Mouse (Mus musculus) forebrain, embryonic 14.5 days (tissue): ENCODE data around the gene Rrh. TPM values are rescaled to one million over a fixed set of nuclear protein-coding genes. Genes with fewer than 3 reads are reported as not detected.
"Not testable (repeated sequence)": the region's sequence is repeated elsewhere in the genome, so short reads cannot be mapped to it uniquely, and the experiment has no call there.

Experiments
- ATAC-seq: fragments of 200-750 bp; cut with Nextera tagmentation; 2 replicates; pipeline ENCODE4 v1.8.0; 2017; ENCODE audit warnings: mild to moderate bottlenecking, moderate library complexity
- DNase-seq: peaks from one replicate; pipeline ENCODE4 v3.0.0-alpha.2; 2015; ENCODE audit warnings: low spot score
- H3K27ac ChIP-seq: fragments of 300-500 bp; sonication (generic); 2 replicates; pipeline ENCODE4 v1.5.1; 2014; ENCODE audit warnings: low read depth, mild to moderate bottlenecking, control low read depth, low read length, moderate library complexity
- H3K27me3 ChIP-seq: fragments of 300-500 bp; sonication (generic); replicated peaks from 2 replicates; pipeline ENCODE4 v1.6.1; 2014; ENCODE audit warnings: low read length, control low read depth, mixed read lengths; ENCODE audit not compliant: control insufficient read depth, insufficient read depth
- H3K36me3 ChIP-seq: fragments of 300-500 bp; sonication (generic); 2 replicates; pipeline ENCODE4 v1.6.1; 2014; ENCODE audit warnings: low read length, control low read depth; ENCODE audit not compliant: control insufficient read depth, insufficient read depth
- H3K4me1 ChIP-seq: fragments of 300-500 bp; sonication (generic); 2 replicates; pipeline ENCODE4 v1.6.1; 2014; ENCODE audit warnings: antibody characterized with exemption, low read length, control low read depth; ENCODE audit not compliant: control insufficient read depth, insufficient read depth
- H3K4me2 ChIP-seq: fragments of 300-500 bp; sonication (generic); 2 replicates; pipeline ENCODE4 v1.6.1; 2014; ENCODE audit warnings: mild to moderate bottlenecking, control low read depth, low read length
- H3K4me3 ChIP-seq: fragments of 300-500 bp; sonication (generic); 2 replicates; pipeline ENCODE4 v1.5.1; 2014; ENCODE audit warnings: low read depth, low read length, control low read depth
- H3K9ac ChIP-seq: fragments of 300-500 bp; sonication (generic); 2 replicates; pipeline ENCODE4 v1.6.1; 2014; ENCODE audit warnings: mild to moderate bottlenecking, low read length, control low read depth, moderate library complexity
- H3K9me3 ChIP-seq: fragments of 300-500 bp; sonication (generic); replicated peaks from 2 replicates; pipeline ENCODE4 v1.6.1; 2016; ENCODE audit warnings: low read length, control low read depth, mixed read lengths; ENCODE audit not compliant: control insufficient read depth
- WGBS: fragments of 180-500 bp; shearing (Covaris S2); extraction: QIAGEN DNeasy Blood & Tissue Kit; methylation state at CpG from one replicate; pipeline ENCODE4 v1.1.7; 2014; 5-methylcytosine and 5-hydroxymethylcytosine counted together
- polyA plus RNA-seq: library from polyadenylated mRNA; unstranded; fragments of >200 nt; fragmentation: Nextera tagmentation; extraction: Ambion mirVana; gene quantifications from 2 replicates; pipeline ENCODE4 v1.2.1, GENCODE M21; 2014

The Rrh gene
- polyA plus RNA-seq, 1 experiment from 2014 or later: 0.28 TPM

- no peaks in the 10 kb centered on the region for H3K4me1 ChIP-seq
- no peak overlapping the region for H3K4me2 ChIP-seq
- DNase-seq (no peak), ATAC-seq (no peak)
- no peaks in the 10 kb centered on the region for H3K36me3 ChIP-seq
- H3K9ac ChIP-seq: no peak overlapping the region
- H3K27me3 ChIP-seq: no peaks in the 10 kb centered on the region
- WGBS: 96% methylated on average over 4 of the region's 4 CpGs
- H3K4me3 ChIP-seq: no peak overlapping the region
- H3K27ac ChIP-seq: no peak overlapping the region
- H3K9me3 ChIP-seq: no peaks in the 10 kb centered on the region; the same call in 1 of the 2 replicates
Measured at GRCm38 (mm10) chr3:129766106-129766505, 56.3 kb downstream of the Rrh start.

- 93% methylated on average over 1 of the region's 1 CpGs for WGBS
- not testable (repeated sequence) for H3K27me3 ChIP-seq, H3K4me3 ChIP-seq, H3K9me3 ChIP-seq, H3K4me1 ChIP-seq, H3K4me2 ChIP-seq, ATAC-seq, H3K27ac ChIP-seq, H3K36me3 ChIP-seq, DNase-seq, H3K9ac ChIP-seq
Measured at GRCm38 (mm10) chr3:129757599-129757998, 64.8 kb downstream of the Rrh start.

GRCm38 (mm10) chr3:129754650-129755604, 67.5 kb downstream of the Rrh start, which contains the start of gene Egf:
Gene Egf, minus strand, starts transcription at chr3:129755316.
- Histone ChIP-seq H3K27me3 (no peaks in the 10 kb centered on the region), H3K9ac (peak within 1 kb of the TSS; percentile 37)
- DNase-seq: peak; percentile 43

More at GRCm38 (mm10) chr3:129754650-129755604, 67.5 kb downstream of the Rrh start, which contains the start of gene Egf:
- Histone ChIP-seq H3K4me1 (peaks cover 9% of the 10 kb centered on the region), H3K27ac (no peak within 1 kb of the TSS), H3K4me3 (peak within 1 kb of the TSS; percentile 24), H3K36me3 (no peaks in the 10 kb centered on the region), H3K4me2 (peak within 1 kb of the TSS; percentile 54), H3K9me3 (no peaks in the 10 kb centered on the region)
- 11% methylated on average over 20 of the region's 20 CpGs for WGBS
- 0 out of 2 replicates have a peak, but pooled peaks have one; percentile 32 for ATAC-seq

Other genes starting within 250 kb of the Rrh start
- 0.89 and 1.5 TPM in 2 replicates for gene Egf, start 67.3 kb downstream of the Rrh start, polyA plus RNA-seq
- gene Lrit3, start 18.6 kb downstream of the Rrh start, polyA plus RNA-seq: not detected in 2 replicates
- 25.0 and 28.1 TPM in 2 replicates for gene Gar1, start 8.8 kb upstream of the Rrh start, polyA plus RNA-seq
- gene Cfi, start 13.3 kb upstream of the Rrh start, polyA plus RNA-seq: 0.14 and 0.22 TPM in 2 replicates
- 38.6 TPM in 2 replicates for gene Pla2g12a, start 56.0 kb upstream of the Rrh start, polyA plus RNA-seq
- 39.4 and 42.3 TPM in 2 replicates for gene Casp6, start 78.8 kb upstream of the Rrh start, polyA plus RNA-seq
- gene Mcub, start 147.6 kb upstream of the Rrh start, polyA plus RNA-seq: 6.6 and 7.8 TPM in 2 replicates
- 23.8 and 25.4 TPM in 2 replicates for gene Sec24b, start 239.0 kb upstream of the Rrh start, polyA plus RNA-seq